Mouse (Mus musculus) kidney, embryonic 15.5 days (tissue): ENCODE data around the gene Kif5c. TPM values are rescaled to one million over a fixed set of nuclear protein-coding genes. Genes with fewer than 3 reads are reported as not detected.

Experiments used
- ATAC-seq: fragments of 200-750 bp; cut with Nextera tagmentation; replicated peaks from 2 replicates; pipeline ENCODE4 v1.8.0; 2017; ENCODE audit warnings: moderate TSS enrichment; ENCODE audit not compliant: low FRiP score
- H3K27ac ChIP-seq: fragments of 300-500 bp; sonication (generic); 2 replicates; pipeline ENCODE4 v1.5.1; 2015; ENCODE audit warnings: mild to moderate bottlenecking, inconsistent platforms
- H3K27me3 ChIP-seq: fragments of 300-500 bp; sonication (generic); 2 replicates; pipeline ENCODE4 v1.6.1; 2015; ENCODE audit warnings: inconsistent platforms
- H3K36me3 ChIP-seq: fragments of 300-500 bp; sonication (generic); 2 replicates; pipeline ENCODE4 v1.6.1; 2015; ENCODE audit warnings: inconsistent platforms
- H3K4me1 ChIP-seq: fragments of 300-500 bp; sonication (generic); 2 replicates; pipeline ENCODE4 v1.6.1; 2015; ENCODE audit warnings: inconsistent platforms
- H3K4me2 ChIP-seq: fragments of 300-500 bp; sonication (generic); 2 replicates; pipeline ENCODE4 v1.6.1; 2015; ENCODE audit warnings: moderate library complexity, mild to moderate bottlenecking, inconsistent platforms
- H3K4me3 ChIP-seq: fragments of 300-500 bp; sonication (generic); replicated peaks from 2 replicates; pipeline ENCODE4 v1.5.1; 2015; ENCODE audit warnings: mild to moderate bottlenecking, inconsistent platforms
- H3K9ac ChIP-seq: fragments of 300-500 bp; sonication (generic); 2 replicates; pipeline ENCODE4 v1.6.1; 2015; ENCODE audit warnings: mild to moderate bottlenecking, inconsistent platforms
- H3K9me3 ChIP-seq: fragments of 300-500 bp; sonication (generic); replicated peaks from 2 replicates; pipeline ENCODE4 v1.6.1; 2016; ENCODE audit warnings: inconsistent platforms
- WGBS: fragments of 180-500 bp; shearing (Covaris S2); methylation state at CpG from one replicate; pipeline ENCODE4 v1.1.7; 2015; ENCODE audit warnings: mixed read lengths; 5-methylcytosine and 5-hydroxymethylcytosine counted together
- polyA plus RNA-seq: library from polyadenylated mRNA; unstranded; fragments of >200 nt; fragmentation: Nextera tagmentation; extraction: Ambion mirVana; gene quantifications from 2 replicates; pipeline ENCODE4 v1.2.1, GENCODE M21; 2015

The Kif5c gene
- polyA plus RNA-seq, 1 experiment from 2014 or later: 6.7 TPM

DNA sequence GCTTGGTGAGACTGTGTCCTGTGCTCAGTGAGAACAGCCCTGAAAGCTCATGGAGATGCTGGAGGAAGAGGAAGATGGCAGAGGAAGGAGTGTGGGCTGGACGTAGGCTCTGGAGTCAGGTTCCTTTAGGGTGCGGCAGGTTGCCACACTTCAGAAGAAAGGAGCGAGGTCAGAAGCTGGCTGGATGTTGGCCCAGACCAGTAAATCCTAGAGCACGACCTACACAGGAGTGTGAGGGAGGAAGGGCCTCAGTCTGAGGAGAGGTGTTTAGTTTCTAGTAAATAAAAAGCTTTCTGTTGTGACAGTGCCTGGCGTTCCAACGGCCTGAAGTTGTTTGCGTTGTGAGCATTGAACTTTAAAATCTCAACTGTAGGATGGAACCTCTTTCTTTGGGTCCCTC is 59.3 kb downstream of the Kif5c start:
- no peaks in the 10 kb centered on the region for H3K27me3 ChIP-seq
- no peak overlapping the region for H3K4me3 ChIP-seq
- ATAC-seq: peak; percentile 79
- H3K9ac ChIP-seq: no peak overlapping the region
- H3K9me3 ChIP-seq: no peaks in the 10 kb centered on the region
- H3K4me1 ChIP-seq: peaks cover 23% of the 10 kb centered on the region
- H3K36me3 ChIP-seq: no peaks in the 10 kb centered on the region
- WGBS: 34% methylated on average over 7 of the region's 7 CpGs
- peak overlapping the region; percentile 60 for H3K27ac ChIP-seq
- no peak overlapping the region for H3K4me2 ChIP-seq

- WGBS: 49% methylated on average over 16 of the region's 16 CpGs
- Histone ChIP-seq H3K4me2 (no peak overlapping the region), H3K27me3 (no peaks in the 10 kb centered on the region), H3K36me3 (no peaks in the 10 kb centered on the region), H3K9me3 (no peaks in the 10 kb centered on the region), H3K4me1 (peaks cover 23% of the 10 kb centered on the region), H3K4me3 (no peak overlapping the region), H3K9ac (no peak overlapping the region), H3K27ac (peak overlapping the region; percentile 60)
- peak; percentile 45 for ATAC-seq
Measured at GRCm38 (mm10) chr2:49679135-49679964, 60.3 kb downstream of the Kif5c start.

- 89% methylated on average over 6 of the region's 6 CpGs for WGBS
- no peak overlapping the region for H3K4me3 ChIP-seq
- H3K27ac ChIP-seq: no peak overlapping the region
- peaks cover 18% of the 10 kb centered on the region for H3K4me1 ChIP-seq
- no peak for ATAC-seq
- H3K36me3 ChIP-seq: no peaks in the 10 kb centered on the region
- H3K27me3 ChIP-seq: no peaks in the 10 kb centered on the region
- H3K9ac ChIP-seq: no peak overlapping the region
- H3K9me3 ChIP-seq: no peaks in the 10 kb centered on the region
- H3K4me2 ChIP-seq: no peak overlapping the region
Measured at GRCm38 (mm10) chr2:49682754-49683153, 63.7 kb downstream of the Kif5c start.

DNA sequence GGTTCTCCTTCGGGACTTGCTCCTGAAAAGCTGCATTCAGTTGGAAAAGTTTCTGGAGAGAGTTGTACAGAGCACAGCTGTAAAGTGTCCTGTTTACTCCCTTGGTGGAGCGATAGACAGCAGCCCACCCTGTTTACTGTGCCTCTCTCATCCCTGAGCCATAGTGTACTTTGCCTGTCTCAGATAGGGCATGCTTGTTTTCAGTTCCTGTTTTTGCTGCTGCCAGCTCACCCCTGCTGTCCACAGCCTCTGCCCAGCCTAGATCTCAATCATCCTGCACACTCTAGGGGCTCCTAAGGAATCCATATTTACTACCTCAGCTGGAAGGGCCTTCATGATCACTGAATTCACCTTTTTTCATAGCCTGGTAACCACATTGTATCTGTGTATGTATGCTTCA is 65.7 kb downstream of the Kif5c start:
- no peaks in the 10 kb centered on the region for H3K9me3 ChIP-seq
- H3K36me3 ChIP-seq: no peaks in the 10 kb centered on the region
- no peak overlapping the region for H3K4me3 ChIP-seq
- no peak overlapping the region for H3K27ac ChIP-seq
- H3K4me1 ChIP-seq: 0 out of 2 replicates have a peak, but pooled peaks cover under 1% of the 10 kb centered on the region
- no peak for ATAC-seq
- no peak overlapping the region for H3K9ac ChIP-seq
- 35% methylated on average over 2 of the region's 2 CpGs for WGBS
- no peaks in the 10 kb centered on the region for H3K27me3 ChIP-seq
- no peak overlapping the region for H3K4me2 ChIP-seq

DNA sequence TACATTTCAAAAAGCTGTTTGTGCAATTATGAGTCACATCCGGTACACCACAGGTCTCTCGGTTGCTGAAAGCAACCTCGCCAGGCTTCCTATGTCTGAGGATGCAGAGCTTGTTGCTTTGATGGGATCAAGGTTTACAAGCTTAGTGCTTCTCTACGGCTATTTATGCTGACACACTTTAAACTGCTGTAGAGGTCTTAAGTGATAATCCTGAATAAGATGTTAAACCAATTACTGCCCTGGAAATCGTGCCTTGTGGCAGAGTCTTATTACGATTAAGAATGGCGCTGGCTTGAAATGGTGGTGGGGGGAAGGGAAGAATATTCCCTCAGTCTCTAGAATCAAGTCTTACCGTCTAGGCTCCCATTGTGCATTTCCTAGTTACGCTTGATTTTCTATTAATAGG is 71.3 kb downstream of the Kif5c start:
- Histone ChIP-seq H3K4me1 (no peaks in the 10 kb centered on the region), H3K27ac (no peak overlapping the region), H3K36me3 (no peaks in the 10 kb centered on the region), H3K4me3 (no peak overlapping the region), H3K9me3 (no peaks in the 10 kb centered on the region), H3K9ac (no peak overlapping the region), H3K27me3 (no peaks in the 10 kb centered on the region), H3K4me2 (no peak overlapping the region)
- 77% methylated on average over 9 of the region's 9 CpGs for WGBS
- no peak for ATAC-seq

DNA sequence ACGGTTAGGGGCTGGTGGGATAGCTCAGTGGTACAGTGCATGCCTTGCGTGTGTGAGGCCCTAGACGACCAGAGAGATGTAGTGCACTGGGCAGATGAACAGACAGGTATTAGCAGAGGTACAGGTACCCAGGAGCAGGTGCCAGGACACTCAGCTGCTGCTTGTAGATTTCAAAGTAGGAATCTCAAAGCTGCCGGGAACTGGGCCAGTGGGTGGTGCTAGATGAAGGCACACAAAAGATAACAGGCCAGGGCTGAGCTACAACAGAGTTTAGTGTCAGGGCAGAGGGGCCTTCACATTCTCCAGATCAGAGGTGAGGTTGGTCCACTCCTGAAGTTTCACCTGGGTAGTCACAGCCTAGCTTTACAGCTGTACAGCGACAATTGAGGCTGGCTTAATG is 72.3 kb downstream of the Kif5c start:
- H3K4me1 ChIP-seq: no peaks in the 10 kb centered on the region
- H3K9me3 ChIP-seq: no peaks in the 10 kb centered on the region
- no peak overlapping the region for H3K27ac ChIP-seq
- H3K4me3 ChIP-seq: no peak overlapping the region
- no peak for ATAC-seq
- 82% methylated on average over 5 of the region's 5 CpGs for WGBS
- H3K27me3 ChIP-seq: no peaks in the 10 kb centered on the region
- H3K9ac ChIP-seq: no peak overlapping the region
- H3K36me3 ChIP-seq: no peaks in the 10 kb centered on the region
- H3K4me2 ChIP-seq: no peak overlapping the region

DNA sequence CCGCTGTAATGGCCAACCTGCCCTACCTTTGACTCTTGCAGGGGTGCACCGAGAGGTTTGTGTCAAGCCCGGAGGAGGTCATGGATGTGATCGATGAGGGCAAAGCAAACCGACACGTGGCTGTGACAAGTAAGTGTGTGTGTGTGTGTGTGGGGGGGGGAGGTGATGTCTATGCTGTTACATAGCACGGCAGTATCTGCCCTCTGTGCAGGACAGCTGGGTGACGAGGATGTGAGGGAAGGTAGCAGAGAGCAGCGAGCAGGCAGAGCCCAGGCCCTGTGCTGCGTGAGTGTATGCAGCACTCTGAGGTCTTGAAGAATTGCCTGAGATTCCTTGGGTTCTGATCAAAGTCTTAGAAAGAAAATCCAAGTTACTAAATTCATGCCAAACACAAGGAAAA is 75.6 kb downstream of the Kif5c start:
- WGBS: 53% methylated on average over 10 of the region's 10 CpGs
- no peak overlapping the region for H3K4me3 ChIP-seq
- H3K27ac ChIP-seq: no peak overlapping the region
- no peaks in the 10 kb centered on the region for H3K36me3 ChIP-seq
- ATAC-seq: no peak
- H3K9me3 ChIP-seq: no peaks in the 10 kb centered on the region
- H3K27me3 ChIP-seq: no peaks in the 10 kb centered on the region
- no peak overlapping the region for H3K4me2 ChIP-seq
- no peak overlapping the region for H3K9ac ChIP-seq
- peaks cover 10% of the 10 kb centered on the region for H3K4me1 ChIP-seq

GRCm38 (mm10) chr2:49695461-49695860 is 76.4 kb downstream of the Kif5c start:
- no peak for ATAC-seq
- WGBS: 89% methylated on average over 3 of the region's 3 CpGs
- Histone ChIP-seq H3K27me3 (no peaks in the 10 kb centered on the region), H3K4me1 (peaks cover 10% of the 10 kb centered on the region), H3K4me2 (no peak overlapping the region), H3K36me3 (no peaks in the 10 kb centered on the region), H3K4me3 (no peak overlapping the region), H3K27ac (no peak overlapping the region), H3K9ac (no peak overlapping the region), H3K9me3 (no peaks in the 10 kb centered on the region)

GRCm38 (mm10) chr2:49698851-49699250 is 79.8 kb downstream of the Kif5c start:
- no peak overlapping the region for H3K4me3 ChIP-seq
- no peaks in the 10 kb centered on the region for H3K36me3 ChIP-seq
- no peaks in the 10 kb centered on the region for H3K9me3 ChIP-seq
- no peak overlapping the region for H3K9ac ChIP-seq
- no peak for ATAC-seq
- H3K27ac ChIP-seq: no peak overlapping the region
- H3K4me1 ChIP-seq: peaks cover 10% of the 10 kb centered on the region
- H3K4me2 ChIP-seq: no peak overlapping the region
- WGBS: 95% methylated on average over 5 of the region's 5 CpGs
- no peaks in the 10 kb centered on the region for H3K27me3 ChIP-seq

GRCm38 (mm10) chr2:49700176-49700971 is 81.3 kb downstream of the Kif5c start:
- Histone ChIP-seq H3K4me1 (peaks cover 10% of the 10 kb centered on the region), H3K9ac (no peak overlapping the region), H3K27ac (no peak overlapping the region), H3K9me3 (no peaks in the 10 kb centered on the region), H3K36me3 (no peaks in the 10 kb centered on the region), H3K4me2 (no peak overlapping the region), H3K27me3 (no peaks in the 10 kb centered on the region), H3K4me3 (no peak overlapping the region)
- ATAC-seq: no peak
- WGBS: 90% methylated on average over 22 of the region's 22 CpGs

GRCm38 (mm10) chr2:49710223-49710622 is 91.1 kb downstream of the Kif5c start:
- no peaks in the 10 kb centered on the region for H3K27me3 ChIP-seq
- H3K36me3 ChIP-seq: no peaks in the 10 kb centered on the region
- no peak overlapping the region for H3K4me3 ChIP-seq
- H3K27ac ChIP-seq: no peak overlapping the region
- H3K9ac ChIP-seq: no peak overlapping the region
- peaks cover 13% of the 10 kb centered on the region for H3K4me1 ChIP-seq
- WGBS: 76% methylated on average over 3 of the region's 3 CpGs
- H3K9me3 ChIP-seq: no peaks in the 10 kb centered on the region
- ATAC-seq: no peak
- no peak overlapping the region for H3K4me2 ChIP-seq

- Histone ChIP-seq H3K27ac (no peak overlapping the region), H3K4me2 (no peak overlapping the region), H3K36me3 (no peaks in the 10 kb centered on the region), H3K9ac (no peak overlapping the region), H3K27me3 (no peaks in the 10 kb centered on the region), H3K4me1 (peaks cover 13% of the 10 kb centered on the region), H3K4me3 (no peak overlapping the region), H3K9me3 (no peaks in the 10 kb centered on the region)
- WGBS: 76% methylated on average over 6 of the region's 6 CpGs
- no peak for ATAC-seq
Measured at GRCm38 (mm10) chr2:49711693-49712092, 92.6 kb downstream of the Kif5c start.
